Mouse (Mus musculus): ENCODE measurements around the gene Mapk14.
"Not testable (repeated sequence)": the region's sequence is repeated elsewhere in the genome, so short reads cannot be mapped to it uniquely, and the experiment has no call there.

Mapk14 gene

GRCm38 (mm10) chr17:28743145-28743866, 52.2 kb downstream of the Mapk14 start:
- DNase-seq (ENCODE audit: low spot score in 2 of 2) = peak; percentile 35 to 51

- no peak for DNase-seq (ENCODE audit: low spot score in 2 of 2)
Measured at GRCm38 (mm10) chr17:28743916-28744315, 52.8 kb downstream of the Mapk14 start.

GRCm38 (mm10) chr17:28745773-28746172, 54.6 kb downstream of the Mapk14 start:
- no peak for DNase-seq (ENCODE audit: low spot score in 2 of 2)

- DNase-seq (ENCODE audit: low spot score in 2 of 2) = no peak
Measured at GRCm38 (mm10) chr17:28748001-28748400, 56.9 kb downstream of the Mapk14 start.

DNA sequence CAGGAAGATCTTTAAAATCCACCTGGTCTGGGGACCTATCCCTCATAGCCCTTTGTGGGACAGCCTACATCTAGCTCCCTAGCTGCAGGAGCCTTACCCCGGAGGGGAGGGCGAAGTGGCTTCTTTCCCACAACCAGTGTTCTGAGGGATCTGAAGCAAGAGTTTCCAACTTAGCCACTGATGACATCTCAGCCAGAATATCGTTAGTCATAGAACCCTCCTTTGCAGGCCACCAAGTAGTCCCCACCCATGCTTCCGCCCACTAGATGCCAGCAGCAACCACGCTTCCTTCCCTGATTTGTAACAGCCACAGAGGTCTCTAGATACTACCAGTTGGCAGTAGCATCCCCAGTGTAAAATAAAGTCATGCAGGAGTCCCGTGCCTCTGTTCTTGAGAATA, 59.5 kb downstream of the Mapk14 start:
- no peak for DNase-seq (ENCODE audit: low spot score in 2 of 2)

GRCm38 (mm10) chr17:28756447-28756846, 65.3 kb downstream of the Mapk14 start:
- DNase-seq (ENCODE audit: low spot score in 2 of 2) = no peak

- no peak for DNase-seq (ENCODE audit: low spot score in 2 of 2)
Measured at GRCm38 (mm10) chr17:28757470-28757869, 66.3 kb downstream of the Mapk14 start.

GRCm38 (mm10) chr17:28760736-28761312, 69.7 kb downstream of the Mapk14 start:
- no peak for DNase-seq (ENCODE audit: low spot score in 2 of 2)

DNA sequence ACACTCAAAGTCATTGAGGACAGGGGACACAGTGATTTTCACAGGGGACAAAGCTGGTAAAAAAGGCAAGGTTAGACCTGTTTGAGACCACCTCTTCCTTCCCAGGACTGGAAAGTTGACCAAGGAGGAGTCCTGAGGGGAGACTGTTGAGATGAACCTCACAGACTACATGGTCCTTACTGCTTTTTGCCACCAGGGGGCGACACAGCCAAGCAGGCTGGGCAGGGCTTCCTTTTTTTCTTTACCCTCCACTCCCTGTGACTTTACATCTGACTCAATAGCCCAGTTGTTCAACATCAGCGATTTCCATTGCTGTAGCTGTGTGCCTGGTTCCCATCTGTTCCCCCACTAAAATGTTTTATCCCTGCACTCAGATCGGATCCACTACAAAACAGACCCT, 70.7 kb downstream of the Mapk14 start:
- DNase-seq (ENCODE audit: low spot score in 2 of 2) = peak; percentile 33 to 66

- no peak for DNase-seq (ENCODE audit: low spot score in 2 of 2)
Measured at GRCm38 (mm10) chr17:28766203-28766602, 75.1 kb downstream of the Mapk14 start.

GRCm38 (mm10) chr17:28766781-28767515, 75.8 kb downstream of the Mapk14 start:
- no peak for DNase-seq (ENCODE audit: low spot score in 2 of 2)

DNA sequence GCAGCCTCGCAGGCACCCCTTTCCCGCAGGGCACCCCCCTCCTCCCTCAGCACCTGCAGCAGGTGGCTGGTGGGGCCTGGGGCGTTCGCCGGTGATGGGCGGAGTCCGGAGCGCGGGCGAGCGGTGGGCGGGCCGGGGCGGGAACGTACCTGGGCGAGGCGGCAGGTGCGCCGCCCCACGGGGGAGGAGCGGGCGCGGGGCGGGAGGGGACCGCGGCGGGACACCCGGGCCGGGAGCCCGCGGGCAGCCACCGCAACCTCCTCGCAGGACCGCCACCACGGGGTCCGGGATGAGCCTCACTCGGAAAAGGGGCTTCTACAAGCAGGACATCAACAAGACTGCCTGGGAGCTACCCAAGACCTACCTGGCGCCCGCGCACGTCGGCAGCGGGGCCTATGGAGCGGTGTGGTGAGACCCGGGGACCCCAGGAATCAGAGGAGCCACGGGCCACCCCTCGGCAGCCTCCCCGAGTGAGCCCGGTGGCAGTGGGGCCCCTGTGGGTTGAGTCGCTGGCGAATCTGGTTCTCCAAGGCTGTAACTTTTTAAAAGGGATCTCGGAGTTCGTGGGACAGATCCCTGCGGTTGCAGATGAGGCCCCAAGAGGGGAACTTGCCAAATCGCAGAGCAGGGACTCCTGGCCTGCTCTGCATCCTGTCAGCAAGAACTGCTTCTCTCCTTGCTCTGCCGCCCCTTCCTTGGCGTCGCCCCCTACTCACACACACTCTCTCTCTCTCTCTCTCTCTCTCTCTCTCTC, 78.2 kb downstream of the Mapk14 start, which contains the start of gene Mapk13:
Gene Mapk13 (plus strand): TSS at position 177 of the 754 bp plus-strand sequence.
- DNase-seq (ENCODE audit: low spot score in 2 of 2) = no peak

- DNase-seq (ENCODE audit: low spot score in 2 of 2) = no peak
Measured at GRCm38 (mm10) chr17:28769875-28770421, 78.8 kb downstream of the Mapk14 start.

DNA sequence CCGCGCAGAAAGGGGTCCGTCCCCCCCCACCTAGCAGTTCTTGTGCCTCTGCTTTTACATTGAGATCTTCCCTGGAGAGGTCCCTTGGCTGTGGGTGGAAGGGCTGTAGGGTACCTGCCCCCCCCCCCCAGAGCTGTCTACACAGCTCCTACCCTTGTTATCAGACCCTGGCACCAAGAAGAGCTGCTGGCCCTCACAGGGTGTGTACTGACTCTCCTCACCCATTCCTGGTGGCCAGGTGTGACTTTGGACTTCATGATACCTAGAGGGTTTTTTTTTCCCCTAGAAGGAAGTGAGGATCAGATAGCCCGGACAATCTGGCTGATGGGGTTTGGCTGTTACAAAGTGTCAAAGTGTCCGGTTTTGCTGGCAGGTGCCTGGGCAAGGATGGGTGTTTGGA, 80.2 kb downstream of the Mapk14 start:
- no peak for DNase-seq (ENCODE audit: low spot score in 2 of 2)

- not testable (repeated sequence) for DNase-seq (ENCODE audit: low spot score in 2 of 2)
Measured at GRCm38 (mm10) chr17:28774303-28774702, 83.2 kb downstream of the Mapk14 start.

GRCm38 (mm10) chr17:28775161-28775560, 84.0 kb downstream of the Mapk14 start:
- DNase-seq (ENCODE audit: low spot score in 2 of 2) = no peak

DNA sequence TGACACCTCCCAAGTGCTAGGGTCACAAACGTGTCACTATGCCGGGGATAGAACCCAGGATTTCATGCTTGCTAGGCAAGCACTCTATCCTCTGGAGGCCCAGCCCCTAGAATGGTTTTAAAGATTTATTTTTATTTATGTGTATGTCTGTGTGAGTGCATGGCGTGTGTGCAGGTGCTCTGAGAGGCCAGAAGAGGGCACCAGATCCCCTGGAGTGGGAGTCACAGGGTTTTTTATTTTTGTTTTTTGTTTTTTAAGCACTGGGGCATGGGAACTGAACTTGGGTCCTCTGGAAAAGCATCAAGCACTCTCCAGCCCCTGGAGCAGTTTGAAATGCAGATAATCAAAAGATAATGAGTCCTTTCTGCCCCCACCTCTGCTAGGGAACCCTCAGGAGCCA, 85.7 kb downstream of the Mapk14 start:
- DNase-seq (ENCODE audit: low spot score in 2 of 2) = no peak

DNA sequence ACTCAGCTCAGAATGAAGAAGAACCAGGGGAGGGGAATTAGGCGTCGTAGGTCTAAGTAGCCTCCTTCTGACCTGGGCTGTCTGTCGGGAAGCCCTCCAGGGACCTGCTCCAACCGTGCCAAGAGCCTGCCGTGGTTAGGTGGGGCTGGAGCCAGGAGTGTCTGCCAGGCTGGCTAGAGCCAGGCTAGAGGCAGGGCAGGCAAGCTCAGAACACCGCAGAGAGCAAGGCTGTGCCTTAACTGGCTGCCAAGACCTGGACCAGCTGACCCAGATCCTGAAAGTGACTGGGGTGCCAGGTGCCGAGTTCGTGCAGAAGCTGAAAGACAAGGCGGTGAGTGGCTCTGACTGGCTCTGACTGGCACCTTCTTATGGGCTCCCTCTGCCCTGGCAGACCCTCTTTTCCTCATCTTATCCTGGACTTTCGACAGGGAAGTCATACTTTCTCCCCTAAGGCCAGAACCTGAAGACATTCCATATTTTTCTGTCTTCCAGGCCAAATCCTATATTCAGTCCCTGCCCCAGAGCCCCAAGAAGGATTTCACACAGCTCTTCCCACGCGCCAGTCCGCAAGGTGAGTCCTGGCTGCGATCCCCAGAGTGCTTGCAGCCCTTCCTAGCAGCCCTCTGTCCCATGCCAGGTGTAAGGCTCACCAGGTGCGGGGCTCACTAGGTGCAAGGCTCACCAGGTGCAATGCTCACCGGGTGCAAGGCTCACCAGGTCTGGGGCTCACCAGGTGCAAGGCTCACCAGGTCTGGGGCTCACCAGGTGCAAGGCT, 86.3 kb downstream of the Mapk14 start:
- DNase-seq (ENCODE audit: low spot score in 2 of 2) = no peak

- no peak for DNase-seq (ENCODE audit: low spot score in 2 of 2)
Measured at GRCm38 (mm10) chr17:28779735-28780134, 88.6 kb downstream of the Mapk14 start.

DNA sequence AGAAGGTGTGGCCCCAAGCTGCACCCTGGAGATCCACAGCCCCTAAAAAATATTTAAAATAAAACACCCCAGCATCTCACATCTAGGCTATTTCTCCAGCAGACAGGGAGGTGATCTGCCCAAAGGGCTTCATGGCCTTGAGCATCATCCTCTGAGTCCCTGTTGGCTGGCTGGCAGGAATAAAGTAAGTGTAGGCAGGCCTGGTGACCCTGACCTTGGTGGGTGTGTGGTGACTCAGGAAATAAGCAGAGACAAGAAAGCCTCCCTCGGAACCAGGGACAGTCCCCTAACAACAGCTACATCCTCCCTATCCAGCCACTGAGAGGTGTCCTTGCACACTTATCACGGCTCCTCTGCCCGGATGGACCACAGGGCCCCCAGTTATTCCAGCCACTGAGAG, 89.7 kb downstream of the Mapk14 start:
- no peak for DNase-seq (ENCODE audit: low spot score in 2 of 2)

Data from frontal cortex, postnatal 14 days (tissue).